Mouse (Mus musculus): ENCODE results near the gene Cyp11a1.

DNA sequence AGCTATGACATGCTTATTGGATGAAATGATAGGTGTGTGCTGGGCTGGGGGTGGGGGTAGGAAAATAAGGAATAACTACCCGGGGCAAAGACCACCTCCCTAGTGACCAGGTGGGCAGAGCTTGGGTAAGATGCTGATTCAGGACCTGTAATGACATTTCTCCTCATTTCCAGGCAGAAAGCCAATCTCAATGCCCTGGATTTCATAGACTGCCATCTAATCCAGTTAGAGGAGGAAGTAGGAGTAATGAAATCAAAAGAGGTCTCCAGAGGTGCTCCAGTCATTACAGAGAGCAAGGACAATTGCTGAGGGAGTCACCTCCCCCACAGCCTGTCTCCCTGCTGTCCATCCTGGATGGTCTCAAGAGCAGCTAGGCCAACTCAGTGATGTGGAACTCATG is 53.7 kb downstream of the Cyp11a1 start:
- TF ChIP-seq CTCF (IDR thresholded peaks at IDR 0.05), result no peak
- TF ChIP-seq EP300 (IDR thresholded peaks at IDR 0.05; ENCODE audit: insufficient read depth, low read depth, low read length), result no peak
